Mouse (Mus musculus) liver (tissue): ENCODE measurements around the gene Anapc15-ps.
A peak's percentile ranks its signal among the peaks of the same experiment; 100 is the strongest.

Experiments
- DNase-seq: peaks from one replicate; pipeline ENCODE4 v3.0.0-alpha.2; 2020; ENCODE audit warnings: mixed read lengths

The Anapc15-ps gene

DNA sequence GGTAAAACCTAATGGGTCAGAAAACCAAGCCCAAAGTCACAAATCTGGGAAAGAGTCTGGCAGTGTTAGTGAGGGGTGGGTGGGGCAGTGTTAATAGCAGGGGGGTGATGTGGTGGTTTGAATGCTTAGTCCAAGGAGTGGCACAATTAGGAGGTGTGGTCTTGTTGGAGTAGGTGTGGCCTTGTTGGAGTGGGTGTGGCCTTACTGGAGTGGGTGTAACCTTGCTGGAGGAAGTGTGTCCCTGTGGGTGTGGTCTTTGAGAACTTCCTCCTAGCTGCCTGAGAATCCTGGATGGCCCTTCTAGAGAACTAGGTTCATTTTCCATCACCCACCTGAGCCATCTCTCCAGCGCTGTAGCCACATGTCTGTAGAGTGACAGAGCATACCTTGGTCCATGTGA lies 16.6 kb upstream of the Anapc15-ps start:
- peak; percentile 46 for DNase-seq

DNA sequence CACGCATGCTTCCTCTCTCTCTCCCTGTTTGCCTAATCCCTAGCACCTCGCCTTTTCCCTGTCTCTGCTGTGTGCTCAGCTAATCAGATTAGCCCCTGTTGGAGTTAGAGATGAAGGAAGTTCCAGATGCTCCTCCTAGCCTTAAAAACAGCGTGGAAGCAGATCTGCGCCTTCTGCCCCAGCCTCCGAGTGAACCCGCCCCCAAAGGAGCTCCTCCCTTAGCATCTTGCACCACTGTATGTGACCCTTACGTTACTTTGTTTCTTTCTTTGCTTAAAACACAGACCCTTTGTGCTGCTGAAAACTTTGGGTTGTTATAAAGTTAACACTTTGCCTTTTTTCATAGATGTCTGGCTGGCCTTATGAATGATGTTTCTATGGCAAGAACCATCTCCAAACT lies 15.8 kb upstream of the Anapc15-ps start:
- DNase-seq = no peak

DNA sequence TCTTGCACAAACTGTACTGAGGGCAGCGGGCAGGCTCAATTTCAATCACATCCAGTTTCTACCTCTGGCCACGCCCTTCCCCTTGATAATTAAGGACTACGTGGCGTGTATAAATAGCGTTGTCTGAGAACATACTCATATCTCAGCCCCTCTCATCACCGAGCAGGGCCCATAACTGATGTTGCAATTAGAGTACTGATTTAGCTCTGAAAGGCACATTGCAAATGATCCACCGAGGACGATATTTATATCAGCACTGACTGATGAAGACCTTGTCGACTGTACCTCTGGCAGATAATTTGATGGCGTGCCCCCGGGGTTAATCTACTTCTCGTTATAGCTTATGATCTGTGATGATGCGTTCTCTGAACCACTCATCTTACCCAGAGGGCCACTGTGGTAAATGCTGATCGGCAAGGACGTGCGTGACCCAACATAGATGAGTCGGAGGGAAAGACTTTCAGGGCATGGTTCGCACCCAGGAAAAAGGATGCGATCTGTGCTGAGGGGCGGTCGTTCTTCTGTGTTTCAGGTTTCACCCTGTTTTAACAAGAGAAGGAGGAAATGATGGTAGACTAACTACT lies 14.4 kb upstream of the Anapc15-ps start:
- DNase-seq = no peak

DNA sequence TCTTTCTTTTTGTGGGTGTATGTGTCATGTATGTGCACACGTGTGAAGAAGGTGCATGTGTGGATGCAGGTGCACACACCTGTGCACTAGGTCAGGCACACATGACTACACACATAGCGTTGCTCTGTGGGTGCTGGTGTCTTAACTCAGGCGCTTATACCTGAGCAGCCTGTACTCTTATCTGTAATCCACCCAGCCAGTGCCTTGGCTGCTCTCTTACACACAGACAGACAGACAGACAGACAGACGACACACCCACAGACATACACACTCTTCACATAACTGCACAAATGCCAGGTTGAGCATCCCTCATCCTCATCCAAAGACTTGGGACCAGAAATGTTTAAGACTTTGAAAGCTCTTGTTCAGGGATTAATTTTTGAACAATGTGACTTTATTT lies 12.8 kb upstream of the Anapc15-ps start:
- DNase-seq = no peak

DNA sequence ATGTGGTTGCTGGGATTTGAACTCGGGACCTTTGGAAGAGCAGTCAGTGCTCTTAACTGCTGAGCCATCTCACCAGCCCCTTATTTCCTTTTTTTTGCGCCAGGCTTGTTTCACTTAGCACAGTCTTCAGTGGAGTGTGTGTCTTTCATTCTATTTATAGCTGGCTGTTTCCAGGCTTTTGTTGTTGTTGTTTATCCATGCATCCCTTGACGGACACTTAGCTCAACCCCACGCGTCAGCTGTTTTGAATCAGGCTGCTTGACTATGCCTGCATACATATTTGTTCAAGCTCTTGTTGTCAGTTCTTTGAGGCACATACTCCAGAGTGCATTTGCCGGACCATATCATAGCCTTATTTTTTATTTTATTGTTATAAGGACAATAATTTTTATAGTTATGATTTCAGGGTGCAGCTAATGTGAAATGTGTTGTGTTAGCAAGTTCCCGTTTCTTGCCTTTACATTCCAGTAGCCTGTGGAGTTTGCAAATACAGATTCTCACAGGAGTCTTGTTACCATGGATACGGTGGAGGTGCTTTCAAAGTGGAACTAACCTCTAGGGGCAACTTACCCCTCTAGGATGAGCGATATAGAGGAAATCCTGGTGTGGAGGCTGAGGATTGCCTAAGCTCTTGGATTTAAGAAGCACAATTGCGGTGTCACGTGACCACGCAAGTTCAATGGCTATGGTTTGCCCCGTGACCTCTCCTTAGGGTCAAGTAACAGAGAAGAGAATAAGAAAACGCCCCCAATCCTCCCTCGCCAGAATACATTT lies 11.7 kb upstream of the Anapc15-ps start:
- no peak for DNase-seq

DNA sequence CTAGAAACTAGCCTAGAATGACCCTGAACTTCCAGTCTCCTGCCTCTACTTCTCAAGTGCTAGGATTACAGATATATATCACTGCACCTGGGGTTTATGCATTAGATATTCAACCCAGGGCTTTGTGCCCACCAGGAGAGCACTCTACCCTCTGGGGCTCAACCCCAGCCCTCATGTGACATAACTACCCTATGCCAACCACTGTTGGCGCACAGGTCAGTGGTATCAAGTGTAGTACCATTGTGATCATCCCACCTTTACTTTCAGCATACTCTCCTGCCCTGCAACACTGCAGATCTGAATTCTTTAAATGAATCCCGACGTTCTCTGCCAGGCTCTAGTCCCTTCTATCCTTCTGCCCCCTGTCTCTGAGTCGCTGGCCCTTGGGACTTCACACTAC lies 11.0 kb upstream of the Anapc15-ps start:
- no peak for DNase-seq

DNA sequence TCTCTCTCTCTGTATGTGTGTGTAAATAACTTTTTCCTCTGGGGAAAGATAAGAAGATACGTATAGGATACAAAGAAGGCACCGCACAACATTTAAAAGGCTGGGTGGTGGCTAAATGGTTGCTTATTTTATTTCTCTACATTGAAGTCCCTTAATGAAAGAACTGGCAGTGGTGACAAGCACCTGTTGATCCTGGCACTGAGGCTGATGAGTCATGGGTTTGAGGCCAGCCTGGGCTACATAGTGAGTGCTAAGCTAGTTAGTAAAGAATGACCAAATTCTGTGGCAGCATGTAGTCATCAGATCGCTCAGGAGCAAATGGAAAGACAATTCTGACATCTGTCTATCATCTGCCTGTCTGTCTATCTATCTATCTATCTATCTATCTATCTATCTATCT lies 10.5 kb upstream of the Anapc15-ps start:
- DNase-seq = no peak

DNA sequence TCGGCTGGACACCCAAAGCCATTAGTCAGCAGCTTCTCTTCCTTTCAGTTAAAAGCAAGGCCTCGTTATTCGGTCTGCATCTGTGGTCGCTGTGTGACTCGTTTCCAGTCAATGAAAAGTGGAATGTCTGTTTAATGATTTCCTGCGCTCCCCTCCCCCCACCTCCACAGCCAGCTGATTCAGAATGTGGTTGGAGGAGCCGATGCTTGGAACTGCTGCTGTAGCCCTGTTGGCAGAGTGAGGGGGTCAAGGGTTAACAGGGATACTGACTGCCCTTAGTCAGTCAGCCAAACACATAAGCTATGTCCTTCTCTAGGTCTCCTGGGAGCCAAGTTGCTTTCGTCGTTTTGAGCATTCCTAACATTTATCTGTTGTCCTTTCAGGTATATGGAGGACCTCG lies 9.7 kb upstream of the Anapc15-ps start:
- peak; percentile 40 for DNase-seq

DNA sequence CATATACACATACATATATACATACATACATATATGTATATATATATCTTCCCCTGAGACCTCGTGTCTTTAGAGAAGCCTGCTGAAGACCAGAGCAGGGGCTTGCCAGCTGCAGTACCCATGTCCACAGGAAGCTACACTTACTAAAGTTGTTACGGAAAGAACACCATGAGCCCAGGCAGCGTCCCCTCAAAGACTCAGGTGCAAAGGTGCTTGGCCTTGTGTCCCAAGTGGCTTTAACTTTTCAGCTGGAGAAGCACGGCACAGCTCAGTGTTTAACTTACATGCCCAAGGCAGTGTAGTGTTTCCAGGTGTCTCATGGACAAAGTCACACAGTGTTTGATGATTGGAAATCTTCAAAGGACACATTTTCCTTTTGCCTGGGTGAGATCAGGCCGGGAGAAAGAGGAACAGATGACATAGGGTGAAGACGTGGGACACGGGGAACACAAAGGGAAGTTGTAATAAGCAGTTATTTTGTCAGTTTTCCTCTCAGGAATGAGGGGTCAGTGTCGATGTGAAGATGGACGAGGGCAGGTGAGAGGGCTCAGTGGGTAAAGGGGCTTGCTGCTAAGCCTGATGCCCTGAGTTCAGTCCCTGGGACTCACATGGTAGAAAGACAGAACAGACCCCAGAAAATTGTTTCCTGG lies 9.0 kb upstream of the Anapc15-ps start:
- DNase-seq = no peak

DNA sequence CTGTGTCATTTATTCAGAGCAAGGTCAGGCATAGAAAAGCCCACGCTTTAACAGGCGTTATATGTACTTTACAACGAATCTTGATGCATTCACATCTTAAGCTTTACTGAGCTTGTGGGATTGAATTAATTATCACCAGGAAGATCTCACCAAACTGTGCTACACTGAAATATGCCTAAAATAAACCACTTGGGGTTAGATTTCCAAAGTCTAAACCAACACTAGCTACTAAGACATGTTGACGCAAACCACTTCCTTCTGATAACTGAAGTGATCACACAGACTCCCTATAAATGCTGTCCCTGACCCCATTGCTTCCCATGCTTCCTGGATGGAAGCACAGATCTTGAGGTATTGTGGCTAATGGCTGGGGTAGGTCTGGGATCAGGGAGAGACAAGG lies 8.2 kb upstream of the Anapc15-ps start:
- DNase-seq = no peak

DNA sequence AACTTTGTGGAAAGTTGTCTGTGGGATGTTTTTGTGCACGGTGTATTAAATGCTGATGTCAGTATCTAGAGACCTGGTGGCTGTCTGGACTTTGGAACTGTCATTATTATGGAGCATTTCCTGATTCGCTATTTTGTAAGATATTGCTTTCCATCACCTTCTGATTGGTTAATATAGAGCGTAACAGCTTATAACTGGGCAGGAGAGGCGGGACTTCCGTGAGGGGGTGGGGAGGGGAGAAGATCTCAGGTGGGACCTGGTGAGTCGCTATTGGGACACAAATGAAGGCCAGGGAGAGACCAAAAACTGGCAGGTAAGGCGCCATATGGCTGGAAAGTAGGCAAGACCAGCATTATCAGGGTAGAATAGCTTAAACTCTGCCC lies 7.8 kb upstream of the Anapc15-ps start:
- peak; percentile 67 for DNase-seq

DNA sequence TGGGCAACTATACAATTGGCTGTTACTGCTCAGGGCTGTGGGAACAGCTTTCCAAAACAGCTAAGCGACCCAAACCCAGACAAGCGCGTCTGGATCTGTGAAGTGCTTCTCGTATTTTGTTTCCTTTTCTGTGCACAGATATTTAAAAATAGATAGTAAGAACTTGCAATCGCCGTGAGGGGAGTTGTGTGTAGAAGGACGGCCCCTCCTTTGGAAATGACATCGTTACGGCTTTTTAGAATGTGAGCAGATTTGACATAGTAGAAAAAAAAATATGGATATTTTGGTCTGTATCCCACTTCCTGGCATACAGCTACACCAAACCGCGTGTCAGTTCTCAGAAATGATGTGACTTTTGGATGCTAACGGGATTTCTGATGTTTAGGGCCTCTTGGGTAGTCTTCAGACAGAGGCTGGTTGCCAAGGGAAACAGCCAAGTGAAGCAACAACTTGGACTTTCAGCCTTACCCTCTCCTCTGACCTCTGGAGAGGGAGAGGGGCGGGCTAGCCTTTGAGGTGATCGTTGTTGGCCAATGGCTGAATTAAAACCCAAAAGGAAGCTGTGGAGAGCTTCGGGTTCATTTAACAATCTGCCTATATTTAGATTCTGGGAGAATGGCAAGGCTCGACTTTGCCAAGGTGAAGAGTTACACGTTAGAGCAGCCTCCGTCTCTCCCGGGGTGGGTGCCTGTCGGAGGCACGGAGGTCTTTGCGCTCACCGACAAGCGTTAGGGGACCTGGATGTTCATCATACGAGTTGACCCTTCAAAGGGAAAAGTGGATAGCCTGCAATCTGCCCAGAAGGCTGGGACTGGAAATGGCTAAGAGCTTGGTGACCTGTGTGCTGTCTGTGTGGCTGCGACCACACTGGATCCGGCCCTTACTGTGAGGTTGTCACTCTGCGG lies 7.2 kb upstream of the Anapc15-ps start:
- DNase-seq = peak; percentile 24

DNA sequence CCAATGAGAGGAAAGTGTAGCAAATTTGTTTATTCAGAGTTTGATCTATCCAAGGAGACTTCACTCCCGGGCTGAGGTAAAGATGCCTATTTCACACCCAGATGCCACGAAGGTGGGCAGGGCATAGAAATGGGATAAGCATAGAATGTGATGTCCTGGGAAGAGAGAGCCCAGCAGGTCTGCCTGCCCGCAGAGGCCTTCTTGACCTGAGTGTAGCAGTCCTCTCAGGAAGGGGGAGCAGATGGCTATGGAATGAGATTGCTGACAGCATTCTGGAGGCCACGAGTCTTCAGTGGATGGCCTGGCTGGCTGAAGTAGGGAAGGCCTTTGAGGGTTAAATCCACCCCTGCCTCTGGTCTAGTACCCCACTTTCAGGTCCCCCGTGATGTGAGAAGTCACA lies 5.9 kb upstream of the Anapc15-ps start:
- DNase-seq = no peak

DNA sequence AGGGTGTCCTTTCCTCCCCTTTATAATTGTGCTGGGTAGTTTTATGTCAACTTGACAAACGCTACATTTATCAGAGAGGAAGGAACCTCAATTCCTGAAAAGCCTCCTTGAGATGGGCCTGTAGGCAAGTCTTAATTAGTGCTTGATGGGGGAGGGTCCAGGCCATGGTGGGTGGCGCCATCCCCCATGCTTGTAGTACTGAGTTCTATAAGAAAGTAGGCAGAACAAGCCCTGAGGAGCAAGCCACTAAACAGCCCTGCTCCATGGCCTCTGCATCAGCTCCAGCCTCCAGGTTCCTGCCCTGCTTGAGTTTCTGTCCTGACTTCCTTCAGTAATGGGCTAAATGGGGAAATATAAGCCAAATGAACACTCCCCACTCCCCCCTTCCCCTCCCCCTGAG lies 5.4 kb upstream of the Anapc15-ps start:
- no peak for DNase-seq

DNA sequence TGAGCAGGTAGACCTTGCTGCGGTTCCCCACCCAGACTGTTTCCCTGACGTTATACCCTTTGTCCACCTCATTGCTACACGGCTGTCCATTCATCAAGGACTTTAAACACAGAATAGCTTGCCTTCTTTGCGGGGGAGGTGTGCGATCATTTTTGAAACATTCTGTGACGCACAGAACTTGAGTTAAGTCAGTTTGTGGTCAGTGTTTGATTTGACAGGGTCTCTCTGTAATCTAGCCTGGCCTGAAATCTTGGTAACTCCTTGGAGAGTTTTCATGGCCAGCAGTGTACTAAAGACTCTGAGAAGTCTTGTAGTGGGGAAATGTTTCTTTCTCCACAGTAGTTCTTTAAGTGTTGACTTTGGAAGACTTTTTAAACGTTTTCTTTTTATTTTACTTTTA lies 5.0 kb upstream of the Anapc15-ps start:
- DNase-seq = no peak

DNA sequence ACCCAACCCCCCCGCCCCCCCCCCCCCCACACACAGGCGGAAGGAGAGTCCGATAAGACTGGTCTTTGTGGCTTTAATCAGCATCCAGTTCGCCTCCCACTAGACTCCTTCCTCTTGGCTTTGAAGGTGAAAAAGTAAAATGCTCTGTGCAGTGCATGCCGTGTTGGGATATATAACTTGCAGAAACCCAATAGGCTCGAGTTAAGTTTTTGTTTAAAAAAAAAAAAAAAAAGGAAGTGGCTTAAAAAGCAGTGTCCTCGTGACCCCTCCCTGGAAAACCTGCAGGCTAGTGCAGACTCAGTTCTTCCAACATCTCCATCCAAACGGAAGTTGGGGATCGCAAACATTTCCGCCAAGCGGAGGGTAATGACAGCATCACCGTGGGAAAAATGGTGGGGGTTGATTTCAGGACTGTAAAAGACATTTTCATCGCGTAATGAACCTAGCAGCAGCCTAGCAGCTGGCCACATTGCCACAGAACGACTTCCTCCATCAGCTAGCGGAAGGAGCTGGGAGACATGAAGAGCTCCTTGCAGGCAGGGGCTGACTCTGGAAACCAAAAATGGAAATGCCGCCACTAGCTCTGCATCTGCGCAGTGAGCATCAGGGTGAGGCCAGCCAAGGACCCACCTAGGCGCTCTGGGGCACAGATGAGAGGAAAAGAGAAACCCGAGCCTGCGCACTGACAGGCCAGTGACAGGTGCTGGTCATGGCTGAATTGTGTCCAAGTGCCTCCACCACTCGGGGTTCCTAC lies 4.3 kb upstream of the Anapc15-ps start:
- DNase-seq = peak; percentile 67

DNA sequence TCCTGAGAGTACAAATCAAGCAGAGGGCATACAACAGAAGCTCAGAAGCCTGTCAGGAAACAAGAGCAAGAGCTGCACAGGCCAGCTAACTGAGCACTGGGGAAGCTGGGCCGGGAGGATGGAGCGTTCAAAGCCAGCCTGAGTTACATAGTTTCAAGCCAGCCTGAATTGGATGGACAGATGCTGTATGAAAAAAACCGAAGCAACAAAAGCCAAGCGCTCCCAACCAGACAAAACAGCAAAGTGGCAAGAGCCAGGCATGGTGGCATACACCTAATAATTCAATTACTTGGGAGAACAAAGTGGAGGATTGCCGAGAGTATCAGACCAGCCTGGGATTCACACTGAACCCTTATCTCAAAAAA lies 3.7 kb upstream of the Anapc15-ps start:
- no peak for DNase-seq

DNA sequence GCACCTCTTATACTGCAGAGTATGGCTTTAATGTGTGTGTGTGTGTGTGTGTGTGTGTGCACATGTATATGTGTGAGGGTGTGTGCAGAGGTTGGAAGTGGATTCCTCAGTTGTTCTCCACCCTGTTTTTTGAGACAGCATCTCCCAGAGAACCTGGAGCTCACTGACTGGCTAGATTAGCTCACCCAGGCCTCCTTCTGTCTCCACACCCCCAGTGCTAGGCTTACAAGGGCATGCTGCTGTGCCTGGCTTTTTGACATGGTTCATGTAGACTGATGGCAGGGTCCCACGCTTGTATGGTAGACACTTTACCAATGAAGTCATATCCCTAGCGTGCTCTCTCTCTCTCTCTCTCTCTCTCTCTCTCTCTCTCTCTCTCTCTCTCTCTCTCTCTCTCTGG lies 3.1 kb upstream of the Anapc15-ps start:
- no peak for DNase-seq

DNA sequence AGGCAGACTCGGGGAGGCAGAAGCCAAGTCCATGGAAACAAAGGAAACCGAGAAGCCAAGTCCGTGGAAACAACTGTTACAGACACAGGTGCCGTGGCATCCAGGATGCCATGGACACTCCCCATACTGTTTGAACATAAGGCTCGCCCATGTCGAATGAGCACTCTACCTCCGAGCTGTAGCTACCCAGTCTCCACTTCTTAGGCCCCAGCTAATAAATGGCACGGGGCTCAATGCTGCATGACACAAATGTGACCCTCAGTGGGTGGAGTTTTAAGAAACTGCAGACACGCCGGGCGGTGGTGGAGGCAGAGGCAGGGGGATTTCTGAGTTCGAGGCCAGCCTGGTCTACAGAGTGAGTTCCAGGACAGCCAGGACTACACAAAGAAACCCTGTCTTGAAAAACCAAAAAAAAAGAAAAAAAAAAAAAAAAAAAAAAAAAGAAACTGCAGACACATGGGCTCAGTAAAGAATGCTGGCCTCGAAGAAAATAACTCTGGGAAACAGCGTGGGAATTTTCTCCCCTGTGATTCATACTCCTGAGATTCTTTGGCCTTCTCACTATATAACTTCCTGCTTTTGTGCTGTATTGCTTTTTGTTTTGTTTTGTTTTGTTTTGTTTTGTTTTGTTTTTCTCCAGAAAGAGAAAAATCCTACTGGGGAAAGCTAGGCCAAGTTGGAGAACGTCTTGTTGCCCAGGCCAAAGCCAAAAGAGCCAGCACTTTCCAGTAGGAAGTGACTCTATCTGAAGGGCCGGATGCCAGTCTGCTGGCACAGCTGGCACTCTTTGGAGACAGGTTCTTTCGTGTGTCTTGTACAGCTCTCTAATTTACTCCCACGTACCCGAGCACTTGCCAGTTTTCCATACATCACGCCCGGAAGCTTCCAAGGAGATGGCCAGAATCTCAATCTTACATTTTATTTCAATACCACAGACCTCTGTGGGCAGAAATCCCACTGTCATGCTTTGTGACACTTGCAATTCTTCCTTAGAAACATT lies 2.2 kb downstream of the Anapc15-ps start:
- DNase-seq = no peak

DNA sequence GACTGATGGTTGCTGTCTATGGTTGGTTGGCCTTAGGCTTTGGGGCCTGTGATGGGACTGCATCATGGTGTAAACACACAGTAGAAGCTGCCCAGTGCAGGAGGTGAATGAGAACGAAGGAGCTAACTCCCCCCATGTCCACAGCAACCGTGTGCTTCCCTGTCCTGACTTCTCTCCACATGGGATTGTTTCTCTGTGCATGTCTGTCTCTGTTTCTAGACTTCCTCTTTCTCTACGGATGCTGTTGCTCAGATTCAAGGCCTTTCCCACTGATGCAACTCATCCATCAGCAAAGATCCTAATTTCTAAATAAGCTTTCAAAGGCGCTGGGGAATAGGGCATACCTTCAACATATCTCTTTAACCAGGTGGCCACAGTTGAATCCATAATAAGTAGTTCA lies 3.4 kb downstream of the Anapc15-ps start:
- DNase-seq = no peak

DNA sequence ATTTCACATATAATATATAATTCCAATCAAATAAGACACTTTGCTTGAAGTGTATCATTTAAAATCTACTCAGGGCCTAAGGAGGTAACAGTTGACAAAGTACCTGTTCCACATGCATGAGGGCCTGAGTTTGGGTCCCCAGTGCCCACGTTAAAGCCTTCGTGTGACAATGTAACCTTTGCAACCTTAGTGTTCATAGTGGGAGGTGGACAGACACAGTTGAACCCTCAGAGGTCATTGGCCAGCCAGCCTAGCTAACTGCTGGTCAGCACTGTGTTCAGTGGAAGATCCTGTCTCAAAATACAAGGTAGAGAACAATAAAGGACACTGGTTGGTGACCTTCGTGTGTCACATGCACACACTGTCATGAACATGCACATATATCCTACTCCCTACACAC lies 4.2 kb downstream of the Anapc15-ps start:
- no peak for DNase-seq
